Mouse (Mus musculus): ENCODE results near the gene Nol9. TPM values are rescaled to one million over a fixed set of nuclear protein-coding genes. Genes with fewer than 3 reads are reported as not detected.

The Nol9 gene
- polyA plus RNA-seq (2015; fragmentation: Nextera tagmentation; extraction: Ambion mirVana): 15.5 and 15.6 TPM in 2 replicates

GRCm38 (mm10) chr4:152038985-152039830, at the start of gene Nol9:
Nol9 (plus strand) TSS chr4:152039321.

GRCm38 (mm10) chr4:151996173-151996950, 42.8 kb upstream of the Nol9 start, which contains the start of gene Phf13:
Phf13 (minus strand) TSS chr4:151996258.

GRCm38 (mm10) chr4:152008622-152009075, 30.5 kb upstream of the Nol9 start, which contains the start of gene Klhl21:
Klhl21 (plus strand) TSS chr4:152008803.

GRCm38 (mm10) chr4:152027524-152027923, 11.6 kb upstream of the Nol9 start, which contains the start of gene Zbtb48:
Zbtb48 (minus strand) TSS chr4:152027671.

GRCm38 (mm10) chr4:152038225-152038984, 716 bp upstream of the Nol9 start, which contains the start of gene Tas1r1:
Tas1r1 (minus strand) TSS chr4:152038568.

GRCm38 (mm10) chr4:152072121-152072601, 33.0 kb downstream of the Nol9 start, which contains the start of gene Plekhg5:
Plekhg5 (plus strand) TSS chr4:152072498.

Other genes starting within 250 kb of the Nol9 start
- gene Camta1, start 177.4 kb upstream of the Nol9 start, polyA plus RNA-seq (2015; fragmentation: Nextera tagmentation; extraction: Ambion mirVana): 77.7 and 96.9 TPM in 2 replicates
- 47.9 and 48.4 TPM in 2 replicates for gene Dnajc11, start 105.6 kb upstream of the Nol9 start, polyA plus RNA-seq (2015; fragmentation: Nextera tagmentation; extraction: Ambion mirVana)
- 11.2 and 21.5 TPM in 2 replicates for gene Thap3, start 50.3 kb upstream of the Nol9 start, polyA plus RNA-seq (2015; fragmentation: Nextera tagmentation; extraction: Ambion mirVana)
- gene Phf13, start 43.1 kb upstream of the Nol9 start, polyA plus RNA-seq (2015; fragmentation: Nextera tagmentation; extraction: Ambion mirVana): 6.5 and 7.6 TPM in 2 replicates
- gene Klhl21, start 30.5 kb upstream of the Nol9 start, polyA plus RNA-seq (2015; fragmentation: Nextera tagmentation; extraction: Ambion mirVana): 6.8 and 6.9 TPM in 2 replicates
- gene Zbtb48, start 11.7 kb upstream of the Nol9 start, polyA plus RNA-seq (2015; fragmentation: Nextera tagmentation; extraction: Ambion mirVana): 6.6 and 10.6 TPM in 2 replicates
- gene Tas1r1, start 753 bp upstream of the Nol9 start, polyA plus RNA-seq (2015; fragmentation: Nextera tagmentation; extraction: Ambion mirVana): 0.11 and 0.13 TPM in 2 replicates
- gene Plekhg5, start 33.2 kb downstream of the Nol9 start, polyA plus RNA-seq (2015; fragmentation: Nextera tagmentation; extraction: Ambion mirVana): 5.7 and 7.3 TPM in 2 replicates
- 0.66 and 1.9 TPM in 2 replicates for gene Tnfrsf25, start 76.6 kb downstream of the Nol9 start, polyA plus RNA-seq (2015; fragmentation: Nextera tagmentation; extraction: Ambion mirVana)
- 0.90 and 1.9 TPM in 2 replicates for gene Espn, start 113.0 kb downstream of the Nol9 start, polyA plus RNA-seq (2015; fragmentation: Nextera tagmentation; extraction: Ambion mirVana)
- not detected in 2 replicates for gene Hes2, start 119.5 kb downstream of the Nol9 start, polyA plus RNA-seq (2015; fragmentation: Nextera tagmentation; extraction: Ambion mirVana)
- gene Acot7, start 138.8 kb downstream of the Nol9 start, polyA plus RNA-seq (2015; fragmentation: Nextera tagmentation; extraction: Ambion mirVana): 22.8 and 28.6 TPM in 2 replicates
- 4.1 and 5.8 TPM in 2 replicates for gene Gpr153, start 234.9 kb downstream of the Nol9 start, polyA plus RNA-seq (2015; fragmentation: Nextera tagmentation; extraction: Ambion mirVana)

Measured in spleen, postnatal 0 days (tissue).